Mouse (Mus musculus): ENCODE data around the gene Pkm.

Pkm gene

DNA sequence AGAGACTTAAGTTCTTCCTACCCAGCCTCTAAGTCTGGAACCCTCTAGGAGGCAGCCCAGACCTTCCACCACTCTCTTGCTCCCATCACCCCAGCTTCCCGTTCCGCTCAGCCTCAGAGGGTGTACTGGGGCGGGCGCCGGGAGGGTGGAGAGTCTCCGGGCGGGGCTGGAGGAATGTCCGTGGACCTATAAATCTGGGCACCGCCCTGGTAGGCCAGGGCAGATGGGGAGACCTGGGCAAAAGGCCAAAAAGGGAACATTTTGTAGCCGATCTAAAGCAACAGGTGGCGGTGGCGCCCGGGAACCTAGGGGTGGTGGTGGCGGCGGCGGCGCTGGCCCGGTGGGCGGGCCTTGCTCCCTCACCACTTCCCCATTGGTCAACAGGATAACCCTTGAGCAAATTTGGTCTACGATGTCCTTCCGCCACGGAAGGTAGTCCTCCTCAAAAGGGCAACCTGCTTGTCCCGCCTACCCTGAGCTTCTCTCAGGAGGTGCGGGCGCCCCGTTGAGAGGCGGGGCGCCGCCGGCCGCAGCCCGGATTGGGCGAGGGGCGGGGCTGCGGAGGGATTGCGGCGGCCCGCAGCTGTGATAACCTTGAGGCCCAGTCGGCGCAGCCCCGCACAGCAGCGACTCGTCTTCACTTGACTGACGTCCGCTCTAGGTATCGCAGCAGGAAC is at the start of gene Pkm:
Pkm (plus strand) TSS at position 411 of the 677 bp plus-strand sequence.
- peak; percentile 97 for DNase-seq

DNA sequence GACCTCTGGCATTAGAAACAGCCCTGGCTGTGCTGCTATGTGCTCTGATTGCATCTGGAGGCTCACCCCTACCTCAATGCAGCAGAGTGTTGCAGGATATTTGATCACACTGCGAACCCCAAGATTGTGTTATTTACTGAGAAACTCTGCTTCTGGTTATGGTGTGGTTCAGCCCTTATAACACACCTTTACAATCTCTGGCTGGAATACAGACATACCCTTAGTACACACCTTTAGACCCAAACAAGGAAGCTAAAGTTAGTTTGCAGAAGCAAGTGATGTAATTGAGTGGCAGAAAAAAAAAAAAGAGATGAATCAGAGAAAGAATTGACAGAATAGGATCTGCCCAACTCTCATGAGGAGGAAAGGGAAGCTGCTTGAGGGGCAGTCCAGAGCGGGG is 45.2 kb upstream of the Pkm start:
- no peak for DNase-seq

DNA sequence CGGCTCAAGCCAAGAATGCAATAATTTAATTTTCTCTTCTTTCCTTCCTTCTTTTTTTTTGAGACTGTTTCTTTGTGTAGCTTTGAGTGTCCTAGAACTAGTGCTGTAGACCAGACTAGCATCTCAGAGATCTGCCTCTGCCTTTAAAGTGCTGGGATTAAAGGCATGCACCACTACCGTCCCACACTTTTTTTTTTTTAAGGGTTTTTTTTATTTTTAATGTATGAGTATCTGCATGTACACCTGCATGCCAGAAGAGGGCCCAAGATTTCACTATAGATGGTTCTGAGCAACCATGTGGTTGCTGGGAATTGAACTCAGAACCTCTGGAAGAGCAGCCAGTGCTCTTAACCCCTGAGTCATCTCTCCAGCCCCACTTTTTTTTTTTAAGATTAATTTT is 40.4 kb upstream of the Pkm start:
- DNase-seq: no peak

DNA sequence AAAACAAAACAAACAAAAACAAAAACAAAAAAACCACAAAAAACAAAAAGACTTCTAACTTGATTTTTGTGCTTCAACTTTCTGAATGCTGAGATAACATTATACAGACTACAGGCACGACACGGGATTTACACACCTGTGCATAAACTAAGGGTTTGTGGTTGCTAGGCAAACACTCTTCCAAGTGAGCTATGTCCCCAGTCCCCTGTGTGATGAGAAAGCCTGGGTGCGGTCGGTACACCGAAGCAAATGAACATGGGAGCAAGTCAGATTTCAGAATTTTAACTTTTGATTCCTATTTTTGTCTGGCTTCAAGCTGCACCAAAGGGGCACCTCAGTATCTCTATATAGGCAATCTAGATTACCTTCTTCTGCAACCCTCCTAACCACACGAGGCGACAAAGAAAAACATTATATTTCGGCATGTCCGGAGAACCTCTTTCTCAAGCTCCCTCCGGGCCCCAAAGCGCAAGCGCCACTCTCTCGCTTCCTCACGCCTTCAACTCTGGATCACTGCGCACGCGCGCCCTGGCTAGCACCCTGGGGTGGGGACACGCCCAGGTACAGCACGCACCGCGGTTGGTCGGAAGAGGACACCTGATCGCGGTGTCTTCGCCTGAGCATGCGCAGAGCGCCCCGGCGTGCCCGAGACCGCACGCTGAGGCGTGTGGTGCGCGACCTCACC is 39.4 kb upstream of the Pkm start, which contains the start of gene Parp6:
Parp6 (plus strand) TSS at position 663 of the 685 bp plus-strand sequence.
- DNase-seq: peak; percentile 100

DNA sequence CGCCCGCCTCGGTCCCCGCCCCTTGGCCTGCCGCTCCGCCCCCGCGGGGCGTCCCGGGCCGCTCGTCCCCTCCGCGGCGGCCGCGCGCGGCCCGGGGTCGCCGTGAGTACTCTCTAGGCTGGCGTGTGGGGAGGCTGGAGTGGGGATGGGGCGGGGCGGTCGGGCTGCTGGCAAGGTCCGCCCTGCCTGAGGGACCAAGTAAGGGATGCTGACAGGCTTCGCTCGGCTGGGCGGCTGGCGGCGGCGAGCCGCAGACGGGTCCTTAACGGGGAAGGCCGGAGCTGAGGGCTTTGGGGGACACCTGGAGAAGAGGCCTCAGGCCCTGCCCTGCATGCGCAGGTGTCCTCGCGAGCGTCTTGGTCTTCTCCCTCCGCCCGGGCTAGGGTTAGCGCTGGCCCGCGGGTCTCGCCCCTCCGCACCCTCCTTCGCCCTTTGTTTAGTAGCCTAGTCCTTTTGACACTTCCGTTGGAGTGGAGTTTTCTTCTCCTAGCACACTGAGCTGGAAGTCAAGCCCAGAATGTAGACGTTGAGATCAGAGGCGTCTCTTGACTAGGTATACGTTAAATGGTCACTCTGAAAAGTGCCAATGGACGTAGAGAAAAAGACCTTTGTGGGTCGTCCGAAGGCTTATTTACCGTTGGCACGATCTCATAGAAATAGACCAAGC is 38.7 kb upstream of the Pkm start:
- DNase-seq: no peak

DNA sequence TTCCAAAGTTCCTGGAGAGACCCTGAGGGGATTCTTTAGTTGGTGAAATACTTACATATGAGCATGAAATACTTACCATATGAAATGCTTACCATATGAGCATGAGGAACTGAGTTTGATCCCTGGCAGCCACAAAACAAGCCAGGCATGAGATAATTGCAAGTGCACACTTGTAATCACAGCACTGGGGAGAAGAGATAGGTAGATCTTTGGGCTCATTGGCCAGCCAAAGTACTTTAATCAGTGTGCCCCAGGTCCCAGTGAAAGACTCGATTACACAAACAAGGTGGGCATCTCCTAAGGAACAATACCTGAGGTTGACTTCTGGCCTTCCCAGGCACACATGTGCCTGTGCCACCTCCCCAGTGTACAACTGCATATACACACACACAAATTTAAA is 17.8 kb upstream of the Pkm start:
- no peak for DNase-seq

DNA sequence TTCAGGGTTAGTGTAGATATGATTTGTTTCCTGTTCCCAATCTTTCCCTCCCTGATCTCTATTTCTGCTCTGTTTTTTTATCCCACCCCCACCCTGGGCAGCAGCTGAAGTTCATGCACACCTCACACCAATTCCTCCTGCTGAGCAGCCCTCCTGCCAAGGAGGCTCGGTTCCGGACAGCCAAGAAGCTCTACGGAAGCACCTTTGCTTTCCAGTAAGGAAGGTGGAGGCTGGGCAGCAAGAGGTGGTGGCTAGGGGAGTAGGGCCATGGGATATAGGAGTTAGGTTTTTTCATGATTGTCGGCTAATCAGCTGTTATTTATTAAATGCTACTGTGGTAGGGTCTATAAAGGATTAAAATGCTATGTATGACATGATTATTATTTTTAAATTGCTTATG is 16.2 kb upstream of the Pkm start:
- no peak for DNase-seq

DNA sequence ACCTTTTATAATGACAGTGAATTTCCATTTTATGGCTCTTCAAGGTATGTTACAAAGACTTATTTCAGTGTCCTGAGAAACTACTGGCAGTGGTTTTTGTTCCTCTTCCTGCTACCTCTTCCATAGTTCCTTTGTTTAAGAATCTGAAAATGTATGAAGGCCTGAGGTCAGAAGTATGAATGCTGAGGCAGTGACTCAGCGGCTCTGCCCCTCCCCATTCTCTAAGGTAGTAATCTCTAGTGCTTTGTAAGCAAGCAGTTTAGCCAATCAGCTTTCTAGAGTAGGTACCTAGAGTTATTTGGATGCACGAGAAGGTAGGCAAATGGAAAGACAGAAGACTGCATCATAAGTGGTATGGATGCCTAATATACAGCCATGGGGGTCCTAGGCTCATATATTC is 14.8 kb upstream of the Pkm start:
- DNase-seq: no peak

DNA sequence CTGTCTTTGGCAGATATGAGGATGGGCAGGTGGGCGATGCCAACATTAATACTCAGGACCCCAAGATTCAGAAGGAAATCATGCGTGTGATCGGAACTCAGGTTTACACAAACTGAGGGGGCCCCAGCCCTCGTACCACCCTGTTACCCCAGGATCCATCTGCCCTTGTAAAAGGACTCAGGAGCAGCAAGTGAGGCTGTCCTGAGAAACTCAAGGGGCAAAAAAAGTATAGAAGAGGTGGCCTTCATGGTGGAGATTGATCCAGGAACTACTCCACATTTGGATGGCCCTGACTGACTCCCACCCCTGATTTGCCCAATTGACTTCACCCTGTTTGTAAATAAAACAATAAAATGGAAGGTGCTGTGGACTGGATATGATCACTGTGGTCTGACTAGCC is 6.3 kb upstream of the Pkm start:
- DNase-seq: no peak

DNA sequence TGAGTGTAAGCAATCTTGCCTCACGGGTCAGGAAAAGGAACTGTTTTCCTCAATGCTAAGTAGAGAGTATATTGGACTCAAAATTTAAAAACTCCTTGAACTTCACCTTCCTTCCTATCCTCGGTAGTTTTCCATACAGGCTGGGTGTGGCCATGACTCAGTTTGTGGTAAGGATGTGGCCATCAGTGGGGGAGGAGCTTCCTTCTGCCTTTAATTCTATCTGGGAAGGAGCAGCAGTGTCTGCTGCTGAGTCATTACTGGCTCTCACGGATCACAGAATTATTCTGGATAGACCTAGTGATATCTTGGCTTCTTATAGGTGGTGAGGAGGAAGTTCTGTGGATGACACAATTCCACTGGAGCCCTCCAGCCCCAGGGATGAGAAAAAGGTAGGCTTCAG is 2.8 kb upstream of the Pkm start:
- no peak for DNase-seq

DNA sequence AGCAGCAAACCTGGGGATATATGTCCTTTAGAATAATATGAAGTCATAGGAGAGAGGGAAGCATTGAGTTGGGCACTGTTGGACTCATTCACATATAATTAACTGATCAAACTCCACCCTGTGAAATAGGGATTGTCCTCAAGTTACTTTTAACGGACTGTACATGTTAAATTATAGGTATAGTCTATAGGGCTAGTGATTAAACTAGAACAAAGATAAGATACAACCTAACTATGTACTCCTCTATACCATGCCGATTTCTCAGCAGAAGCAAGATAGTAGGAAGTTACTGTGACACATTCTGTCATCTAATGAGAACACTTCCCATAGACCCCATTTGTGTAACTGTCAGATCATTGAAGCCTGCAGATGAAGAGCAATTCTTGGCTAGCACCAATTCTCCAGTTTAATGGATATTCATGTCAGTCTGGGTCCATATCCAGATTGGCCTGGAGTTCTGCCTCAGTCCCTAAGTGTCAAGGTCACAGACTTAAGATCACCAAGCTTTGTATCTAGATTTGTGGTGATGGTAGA is 1.7 kb upstream of the Pkm start:
- no peak for DNase-seq

DNA sequence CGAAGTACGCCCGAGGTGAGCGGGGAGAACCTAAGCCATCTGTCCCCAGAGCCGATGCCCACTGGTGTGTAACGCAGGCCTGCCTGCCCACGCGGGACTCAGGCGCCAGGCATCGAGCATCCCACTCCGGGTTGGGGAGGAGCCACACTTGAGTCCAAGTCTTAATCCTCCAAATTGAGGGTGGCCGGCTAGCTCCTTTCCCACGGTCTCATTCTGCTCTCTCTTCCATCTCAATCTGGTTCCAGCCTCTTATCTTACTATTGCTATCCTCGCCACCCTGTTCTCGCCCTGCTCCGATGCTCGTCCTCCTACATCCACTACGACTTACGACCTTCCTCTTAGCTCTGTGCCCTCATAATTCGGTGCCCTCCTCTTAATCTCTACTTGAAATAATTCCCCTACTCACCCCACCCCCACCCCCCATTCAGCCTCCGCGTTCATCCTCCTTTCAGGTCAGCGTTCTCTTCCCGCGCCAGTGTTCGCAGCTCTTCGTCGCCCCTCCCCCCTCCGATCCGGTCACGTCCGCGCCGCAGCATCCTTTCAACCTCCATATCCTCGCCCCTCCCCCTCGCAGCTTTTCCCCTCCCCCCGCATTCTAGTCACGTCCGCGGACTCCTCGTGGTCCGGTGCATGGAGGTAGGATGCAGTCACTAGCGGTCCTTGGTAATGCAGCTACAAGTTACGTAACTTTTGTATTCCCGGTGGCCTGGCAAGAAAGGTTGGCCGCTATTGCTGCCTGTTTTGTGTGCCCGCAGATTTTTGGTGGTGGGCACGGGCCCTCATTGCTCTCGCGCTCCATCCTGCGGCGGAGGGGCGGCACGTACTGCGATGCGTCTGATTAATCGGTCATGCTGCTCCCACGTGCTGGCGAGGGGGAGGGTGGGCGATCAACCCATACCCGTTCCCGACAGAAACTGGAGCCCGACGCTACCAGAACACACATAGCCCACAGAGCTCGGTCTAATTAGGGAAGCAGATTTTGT is 758 bp downstream of the Pkm start:
- peak; percentile 82 for DNase-seq

DNA sequence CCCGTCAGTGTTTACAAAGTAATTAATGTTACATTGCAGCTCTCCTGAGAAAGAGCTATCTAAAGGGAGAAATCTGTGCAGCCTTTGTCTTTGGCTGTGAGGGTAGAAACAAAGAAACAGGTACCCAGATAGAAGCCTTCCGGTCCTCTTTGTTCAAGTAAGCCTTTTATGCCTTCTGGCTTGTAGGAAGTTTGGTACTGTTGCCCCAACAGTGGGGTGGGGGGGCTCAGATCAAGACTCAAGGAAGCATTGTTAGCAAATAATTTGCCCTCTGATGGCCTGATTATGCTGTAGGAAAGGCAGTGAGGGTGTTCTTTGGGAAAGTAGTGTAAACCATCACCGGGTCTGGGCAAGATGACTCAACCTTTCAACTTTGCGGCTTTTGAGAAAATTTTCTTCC is 2.0 kb downstream of the Pkm start:
- no peak for DNase-seq

DNA sequence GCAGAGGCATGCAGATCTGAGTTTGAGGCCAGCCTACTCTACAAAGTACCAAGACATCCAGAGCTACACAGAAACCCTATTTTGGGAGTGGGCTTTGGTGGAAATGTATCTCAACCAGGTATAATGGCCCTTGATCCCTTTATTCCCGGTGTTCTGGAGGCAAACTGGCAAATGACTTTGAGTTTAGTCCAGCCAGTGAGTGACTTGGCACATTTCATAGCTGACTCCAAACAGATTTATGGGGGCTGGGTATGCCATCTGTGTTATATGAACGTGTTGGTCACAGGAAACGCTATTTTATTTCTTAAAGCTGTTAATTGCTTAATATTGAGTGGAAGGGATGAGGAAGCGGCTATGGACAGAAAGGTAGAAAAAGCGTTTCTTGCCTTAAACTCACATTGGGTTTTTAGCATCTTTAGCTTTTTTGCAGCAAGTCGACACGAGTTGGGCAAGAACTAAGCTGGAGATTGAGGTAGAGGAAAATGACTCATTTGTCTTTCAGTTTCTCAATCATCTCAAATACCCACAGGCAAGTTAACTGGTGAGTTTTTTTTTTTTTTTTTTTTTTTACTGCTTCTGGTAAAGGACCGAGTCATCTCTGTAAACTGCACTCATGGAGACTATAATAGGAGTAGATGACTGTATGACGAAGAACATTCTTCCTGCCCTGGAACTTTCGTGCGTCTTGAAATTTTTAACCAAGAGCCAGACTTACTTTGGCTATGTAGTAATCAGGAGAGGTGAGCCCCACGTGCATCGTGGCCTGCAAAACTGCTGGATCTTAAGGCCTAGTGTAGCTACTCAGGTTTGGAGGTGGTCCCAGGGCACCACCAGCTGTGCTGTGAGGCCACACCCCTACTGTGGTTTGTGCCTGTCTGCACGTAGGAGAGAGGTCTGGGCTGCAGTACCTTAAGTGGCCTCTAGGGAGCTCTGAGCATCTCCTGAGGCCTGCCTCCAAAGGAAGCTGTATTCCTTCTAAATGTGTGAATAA is 3.2 kb downstream of the Pkm start:
- DNase-seq: peak; percentile 82

DNA sequence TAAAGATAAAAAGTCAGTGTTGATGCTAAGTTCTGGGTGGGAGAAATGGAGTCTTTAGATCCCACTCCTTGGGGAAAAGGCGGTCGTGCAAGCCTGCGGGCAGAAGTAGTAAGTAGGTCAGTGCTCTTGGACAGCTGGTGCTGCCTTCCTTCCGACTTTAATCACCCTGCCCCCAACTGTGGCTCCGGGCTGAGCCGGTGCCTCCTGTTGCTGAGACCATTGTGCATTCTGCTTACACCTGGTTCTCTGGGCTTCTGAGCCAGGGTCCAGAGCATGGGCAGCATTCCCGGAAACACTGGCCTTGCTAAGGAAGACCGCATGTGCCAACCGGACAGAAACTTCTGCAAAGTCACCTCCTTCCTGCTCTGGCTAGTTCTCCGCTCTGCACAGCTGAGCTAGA is 4.3 kb downstream of the Pkm start:
- DNase-seq: peak; percentile 68

DNA sequence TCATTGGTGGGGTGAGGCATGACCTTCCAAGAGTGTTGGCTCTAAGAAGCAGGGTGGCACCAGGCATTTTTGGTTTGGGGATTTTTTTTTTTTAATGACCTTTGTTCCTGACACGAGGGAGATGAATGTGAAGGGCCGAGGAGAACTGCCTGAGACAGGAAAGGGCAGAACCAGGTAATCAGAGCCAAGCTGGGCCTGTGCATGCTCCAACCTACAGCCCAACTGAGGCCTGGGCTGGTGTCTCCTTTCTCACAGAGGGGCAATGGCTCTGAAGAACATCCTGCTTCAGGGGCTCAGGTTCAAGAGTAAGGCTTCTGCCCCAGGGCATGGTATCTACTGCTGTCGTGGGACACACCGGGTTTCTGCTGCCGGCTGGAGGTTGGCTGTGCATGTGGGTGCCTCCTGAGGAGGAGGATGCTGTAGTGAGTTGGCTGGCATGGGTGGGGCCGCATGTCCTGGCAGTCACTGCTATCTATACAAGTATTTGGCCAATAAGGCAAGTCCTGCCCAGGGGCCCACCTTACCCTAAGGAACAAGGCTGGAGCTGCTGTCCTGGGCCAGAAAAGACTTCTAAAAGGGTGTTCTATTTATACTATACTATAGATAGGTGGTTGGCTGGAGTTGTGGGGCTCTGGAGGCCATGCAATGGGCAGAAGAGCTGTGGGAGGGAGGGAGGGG is 5.3 kb downstream of the Pkm start:
- no peak for DNase-seq

DNA sequence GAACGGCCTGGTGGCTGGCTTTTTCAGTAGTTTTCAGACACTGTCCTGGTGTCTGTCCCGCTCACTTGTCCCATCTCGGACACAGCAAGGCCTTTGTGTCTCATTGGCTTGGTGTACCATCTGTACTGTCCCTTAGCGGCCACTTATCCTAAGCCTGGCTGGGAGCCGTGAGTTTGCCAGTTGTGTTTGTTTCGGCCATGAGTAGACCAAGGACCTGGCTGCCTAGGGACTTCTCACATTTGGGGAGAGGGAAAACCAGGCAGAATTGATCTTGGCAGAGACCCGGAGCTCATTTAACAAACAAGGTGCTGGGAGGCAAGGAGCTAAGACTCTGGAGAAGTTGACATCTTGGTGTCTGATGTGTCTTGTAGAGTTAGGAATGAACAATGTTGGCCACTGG is 7.1 kb downstream of the Pkm start:
- DNase-seq: no peak

DNA sequence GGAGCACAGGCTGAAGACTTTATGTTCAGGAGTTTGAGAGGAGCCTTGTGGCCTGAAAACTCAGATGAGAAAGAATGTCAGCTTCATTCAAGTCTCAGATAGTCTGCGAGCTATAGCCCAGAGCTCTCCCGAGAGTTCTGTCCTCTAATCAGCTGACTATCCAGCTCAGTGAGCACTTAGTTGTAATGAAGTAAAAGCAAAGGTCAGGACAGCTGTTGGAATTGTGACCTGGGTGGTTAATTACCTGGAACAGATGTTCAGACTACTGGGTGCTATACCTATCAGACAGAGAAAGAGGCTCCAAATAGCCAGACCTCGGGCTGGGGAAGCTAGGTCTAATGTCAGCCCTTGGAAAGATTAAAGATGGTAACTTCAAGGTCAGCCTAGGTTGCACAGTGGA is 7.8 kb downstream of the Pkm start:
- no peak for DNase-seq

DNA sequence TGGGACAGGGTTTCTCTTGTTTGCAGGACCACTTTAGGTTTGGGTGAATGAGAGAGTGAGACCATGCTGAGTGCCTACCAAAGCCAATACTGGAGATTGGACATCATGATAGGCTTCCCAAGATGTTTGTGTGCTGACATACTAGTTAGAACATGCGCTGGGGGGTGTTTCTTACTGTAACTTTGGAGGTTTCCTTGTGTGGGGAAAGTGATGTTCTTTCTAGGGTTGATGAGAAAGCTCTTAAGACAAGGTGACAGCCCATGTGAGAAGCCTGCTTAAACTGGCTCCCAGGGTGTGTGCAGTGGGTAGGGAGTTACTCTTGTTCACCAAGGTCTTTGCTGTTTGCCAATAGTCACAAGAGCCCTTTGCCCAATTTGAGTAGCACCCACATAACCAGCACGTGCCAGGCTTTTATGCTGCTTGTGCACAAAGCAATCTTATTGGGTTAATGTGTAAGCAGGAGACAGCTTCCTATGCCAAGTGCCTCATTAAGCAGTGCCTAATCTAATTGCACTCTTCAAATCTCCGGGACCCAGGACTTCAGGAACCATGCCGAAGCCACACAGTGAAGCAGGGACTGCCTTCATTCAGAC is 8.6 kb downstream of the Pkm start:
- DNase-seq: no peak

DNA sequence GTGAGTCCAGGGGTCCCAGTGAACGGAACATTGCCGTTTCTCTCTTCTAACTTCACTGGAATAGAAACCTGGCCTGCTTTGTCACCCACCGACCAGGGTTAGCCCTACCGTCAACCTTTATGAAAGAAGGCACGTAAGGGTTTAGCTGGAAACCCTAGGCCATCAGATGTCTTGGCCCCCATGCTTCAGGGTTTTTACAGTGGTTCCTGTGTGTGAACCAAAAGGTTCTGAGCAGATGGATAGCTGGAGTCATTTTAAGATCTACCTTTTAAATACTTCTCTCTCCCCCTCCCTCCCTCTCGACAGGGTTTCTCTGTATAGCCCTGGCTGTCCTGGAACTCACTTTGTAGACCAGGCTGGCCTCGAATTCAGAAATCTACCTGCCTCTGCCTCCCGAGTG is 9.8 kb downstream of the Pkm start:
- DNase-seq: no peak

All from cerebellum, adult 8-10 months (tissue).